Mouse (Mus musculus) spleen, adult 2 months (tissue): ENCODE measurements around the gene Dhdds.

Source experiments
- CTCF ChIP-seq: fragments of 200-500 bp; IDR thresholded peaks from 2 replicates; pipeline ENCODE4 v1.5.1; 2011; ENCODE audit warnings: mild to moderate bottlenecking, inconsistent platforms; ENCODE audit not compliant: insufficient read depth, insufficient read length, insufficient replicate concordance; ENCODE audit errors: extremely low read depth
- POLR2A ChIP-seq: fragments of 200-500 bp; IDR thresholded peaks from 2 replicates; pipeline ENCODE4 v1.6.1; 2011; ENCODE audit warnings: low read depth, low read length, inconsistent platforms

- no peak for TF ChIP-seq POLR2A
- no peak for TF ChIP-seq CTCF
Measured at GRCm38 (mm10) chr4:134018779-134019145, 18.0 kb upstream of the Dhdds start, which contains the start of gene Lin28a.
